Comparison of ENCODE assay signal across 14 mouse cellular contexts in the genomic region with DNA sequence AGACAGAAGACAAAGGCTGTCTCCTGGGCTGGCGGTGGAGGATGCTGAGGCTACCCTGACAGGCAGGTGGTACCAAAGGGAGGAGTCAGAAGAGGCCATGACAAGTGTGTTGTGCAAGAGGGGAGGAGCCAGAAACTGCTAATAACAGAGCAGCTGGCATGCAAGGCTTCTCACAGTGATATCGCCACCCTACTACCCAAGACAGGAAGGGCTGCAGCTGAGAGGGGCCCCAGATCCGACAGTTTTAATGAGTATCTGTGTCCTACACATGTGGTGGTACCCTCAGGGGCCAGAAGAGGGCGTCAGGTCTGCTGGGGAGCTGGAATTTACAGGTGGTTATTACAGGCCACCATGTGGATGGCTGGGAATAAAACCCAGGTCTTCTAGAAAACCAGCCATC. TPM values are rescaled to one million over a fixed set of nuclear protein-coding genes. Genes with fewer than 3 reads are reported as not detected.
DNase-seq lines count a peak whose midpoint lies in the region; ATAC-seq and TF ChIP-seq lines count a peak whose summit lies in the region.
"Had no signal": no experiment of that assay in that cellular context is flagged by ENCODE, and none has a peak within 500 bp of the region (broad histone marks: within the 10 kb centered on the region; RNA-seq: fewer than 3 reads in every experiment).

No protein-coding gene starts in this region.

- H3K4me1 ChIP-seq in cerebellum, adult 2 months (ENCODE audit: control insufficient read depth, insufficient read depth, low read length) = peaks cover 15% of the 10 kb centered on the region
- peaks cover 29% of the 10 kb centered on the region for H3K4me1 ChIP-seq in midbrain, embryonic 12.5 days
- peaks cover 4% of the 10 kb centered on the region for H3K4me1 ChIP-seq in midbrain, embryonic 14.5 days (ENCODE audit: control insufficient read depth, insufficient read depth, low read length)
- H3K4me1 ChIP-seq in liver, embryonic 13.5 days (replicated peaks) = peaks cover 63% of the 10 kb centered on the region
- H3K4me1 ChIP-seq in stomach, postnatal 0 days (replicated peaks; ENCODE audit: control insufficient read depth, insufficient read depth) = peaks cover 9% of the 10 kb centered on the region

- no peak for DNase-seq in cerebellum, adult 2 months
- no peak for DNase-seq in cerebellum, adult 9-11 months
- no peak for DNase-seq in midbrain, embryonic 14.5 days
- DNase-seq in liver, embryonic 13.5 days = peak; percentile 58
- DNase-seq in stomach, postnatal 0 days (ENCODE audit: low spot score) = no peak
- DNase-seq in urinary bladder, postnatal 14 days (ENCODE audit: low spot score) = no peak
- no peak for DNase-seq in urinary bladder, postnatal 36 days (ENCODE audit: low spot score in 2 of 2)
- DNase-seq: cerebellum, postnatal 36 days; kidney, adult 9 months; thymus, postnatal 14 days had no signal

- no peak for TF ChIP-seq EP300 in stomach, postnatal 0 days (optimal IDR thresholded peaks at IDR 0.05)

- no peaks in the 10 kb centered on the region for H3K9me3 ChIP-seq in midbrain, embryonic 12.5 days
- no peaks in the 10 kb centered on the region for H3K9me3 ChIP-seq in midbrain, embryonic 14.5 days (ENCODE audit: control insufficient read depth, low read length)
- H3K9me3 ChIP-seq in liver, embryonic 13.5 days (replicated peaks) = no peaks in the 10 kb centered on the region
- H3K9me3 ChIP-seq in stomach, postnatal 0 days (ENCODE audit: control insufficient read depth, low read length) = no peaks in the 10 kb centered on the region
- H3K9me3 ChIP-seq: midbrain, embryonic 15.5 days had no signal

- TF ChIP-seq CTCF in cerebellum, adult 2 months (IDR thresholded peaks at IDR 0.05; ENCODE audit: borderline replicate concordance, insufficient read depth, low read depth, low read length) = 0 out of 2 replicates have a peak, but pooled peaks have one; percentile 8
- TF ChIP-seq CTCF in stomach, postnatal 0 days (IDR thresholded peaks at IDR 0.05; ENCODE audit: low read depth) = peak; percentile 42

- H3K4me2 ChIP-seq in midbrain, embryonic 12.5 days (replicated peaks) = no peak overlapping the region
- no peak overlapping the region for H3K4me2 ChIP-seq in midbrain, embryonic 14.5 days (ENCODE audit: low read length)
- H3K4me2 ChIP-seq in liver, embryonic 13.5 days = no peak overlapping the region
- no peak overlapping the region for H3K4me2 ChIP-seq in stomach, postnatal 0 days (replicated peaks; ENCODE audit: low read depth)
- H3K4me2 ChIP-seq: heart, embryonic 11.5 days; midbrain, embryonic 15.5 days had no signal

- no peak for ATAC-seq in midbrain, embryonic 12.5 days (ENCODE audit: low FRiP score, low read depth)
- ATAC-seq in midbrain, embryonic 14.5 days (ENCODE audit: low FRiP score, low TSS enrichment) = no peak
- ATAC-seq in liver, embryonic 13.5 days (ENCODE audit: low read depth) = peak; percentile 80
- ATAC-seq in stomach, postnatal 0 days (ENCODE audit: low FRiP score, low TSS enrichment) = no peak
- ATAC-seq: activated CD4-positive, CD25-positive, alpha-beta regulatory T cell, adult 4 months; midbrain, embryonic 15.5 days had no signal

- WGBS in cerebellum, adult 2 months = 55% methylated on average over 4 of the region's 4 CpGs
- WGBS in midbrain, embryonic 12.5 days = 44% methylated on average over 4 of the region's 4 CpGs
- WGBS in midbrain, embryonic 14.5 days = 51% methylated on average over 4 of the region's 4 CpGs
- WGBS in liver, embryonic 13.5 days (ENCODE audit: insufficient replicate concordance) = 24% methylated on average over 4 of the region's 4 CpGs
- 62% methylated on average over 4 of the region's 4 CpGs for WGBS in stomach, postnatal 0 days

- no peaks in the 10 kb centered on the region for H3K36me3 ChIP-seq in midbrain, embryonic 12.5 days
- H3K36me3 ChIP-seq in midbrain, embryonic 14.5 days (ENCODE audit: control insufficient read depth, insufficient read depth, low read length) = no peaks in the 10 kb centered on the region
- no peaks in the 10 kb centered on the region for H3K36me3 ChIP-seq in liver, embryonic 13.5 days
- H3K36me3 ChIP-seq in stomach, postnatal 0 days (ENCODE audit: control insufficient read depth, insufficient read depth, low read length) = no peaks in the 10 kb centered on the region
- H3K36me3 ChIP-seq: midbrain, embryonic 15.5 days had no signal

- H3K4me3 ChIP-seq in cerebellum, adult 2 months (replicated peaks; ENCODE audit: insufficient read depth, low read depth, low read length) = no peak overlapping the region
- H3K4me3 ChIP-seq in midbrain, embryonic 12.5 days = no peak overlapping the region
- no peak overlapping the region for H3K4me3 ChIP-seq in midbrain, embryonic 14.5 days (replicated peaks; ENCODE audit: low read depth, low read length)
- H3K4me3 ChIP-seq in liver, embryonic 13.5 days (replicated peaks) = no peak overlapping the region
- H3K4me3 ChIP-seq in stomach, postnatal 0 days (ENCODE audit: low read depth, low read length) = no peak overlapping the region
- H3K4me3 ChIP-seq: midbrain, embryonic 15.5 days had no signal

- no peaks in the 10 kb centered on the region for H3K27me3 ChIP-seq in cerebellum, adult 2 months (ENCODE audit: control insufficient read depth, insufficient read depth, low read length)
- H3K27me3 ChIP-seq in midbrain, embryonic 12.5 days = no peaks in the 10 kb centered on the region
- no peaks in the 10 kb centered on the region for H3K27me3 ChIP-seq in midbrain, embryonic 14.5 days (ENCODE audit: control insufficient read depth, insufficient read depth, low read length)
- H3K27me3 ChIP-seq in liver, embryonic 13.5 days = peaks cover 6% of the 10 kb centered on the region
- H3K27me3 ChIP-seq in stomach, postnatal 0 days (ENCODE audit: control insufficient read depth, insufficient read depth, low read length) = no peaks in the 10 kb centered on the region
- H3K27me3 ChIP-seq: midbrain, embryonic 15.5 days had no signal

- no peak for TF ChIP-seq POLR2A in cerebellum, adult 2 months (IDR thresholded peaks at IDR 0.05; ENCODE audit: borderline replicate concordance, insufficient read depth, low read length)

- no peak overlapping the region for H3K27ac ChIP-seq in cerebellum, adult 2 months (ENCODE audit: insufficient read depth, low read length)
- 0 out of 2 replicates have a peak overlapping the region, but pooled peaks have one; percentile 7 for H3K27ac ChIP-seq in midbrain, embryonic 12.5 days (replicated peaks)
- H3K27ac ChIP-seq in midbrain, embryonic 14.5 days (replicated peaks; ENCODE audit: low read depth, low read length) = no peak overlapping the region
- no peak overlapping the region for H3K27ac ChIP-seq in liver, embryonic 13.5 days
- no peak overlapping the region for H3K27ac ChIP-seq in stomach, postnatal 0 days (replicated peaks)
- H3K27ac ChIP-seq: midbrain, embryonic 15.5 days had no signal

- no peak overlapping the region for H3K9ac ChIP-seq in midbrain, embryonic 12.5 days (replicated peaks)
- no peak overlapping the region for H3K9ac ChIP-seq in midbrain, embryonic 14.5 days (replicated peaks; ENCODE audit: low read length)
- H3K9ac ChIP-seq in liver, embryonic 13.5 days = no peak overlapping the region
- no peak overlapping the region for H3K9ac ChIP-seq in stomach, postnatal 0 days (ENCODE audit: low read length)
- H3K9ac ChIP-seq: midbrain, embryonic 15.5 days had no signal

RNA-seq across cellular contexts. Expression of a gene that starts 7.3 kb away (rescaled TPM):
- 176 and 177 TPM in 2 replicates for polyA plus RNA-seq in cerebellum, adult 2 months (2012; rRNA removed)
- polyA plus RNA-seq in midbrain, embryonic 12.5 days (2016; fragmentation: Nextera tagmentation; extraction: Ambion mirVana) = 39.4 and 40.5 TPM in 2 replicates
- polyA plus RNA-seq in midbrain, embryonic 14.5 days (2014; fragmentation: Nextera tagmentation; extraction: Ambion mirVana) = 47.8 and 54.6 TPM in 2 replicates
- polyA plus RNA-seq in liver, embryonic 13.5 days (2015; fragmentation: Nextera tagmentation; extraction: Ambion mirVana) = 5.9 and 6.7 TPM in 2 replicates
- 18.6 and 18.7 TPM in 2 replicates for polyA plus RNA-seq in stomach, postnatal 0 days (2015; fragmentation: Nextera tagmentation; extraction: Ambion mirVana)

RNA-seq across cellular contexts. Expression of a gene that starts 36.4 kb away (rescaled TPM):
- 1.5 and 2.5 TPM in 2 replicates for polyA plus RNA-seq in cerebellum, adult 2 months (2012; rRNA removed)
- polyA plus RNA-seq in midbrain, embryonic 12.5 days (2016; fragmentation: Nextera tagmentation; extraction: Ambion mirVana) = 0.47 TPM in 1 of 2 replicates, not detected in the other
- 2.0 and 3.3 TPM in 2 replicates for polyA plus RNA-seq in midbrain, embryonic 14.5 days (2014; fragmentation: Nextera tagmentation; extraction: Ambion mirVana)
- not detected in 2 replicates for polyA plus RNA-seq in liver, embryonic 13.5 days (2015; fragmentation: Nextera tagmentation; extraction: Ambion mirVana)
- 2.2 TPM in 2 replicates for polyA plus RNA-seq in stomach, postnatal 0 days (2015; fragmentation: Nextera tagmentation; extraction: Ambion mirVana)
- polyA plus RNA-seq: activated CD4-positive, CD25-positive, alpha-beta regulatory T cell, adult 4 months had no signal

RNA-seq across cellular contexts. Expression of a gene that starts 46.6 kb away (rescaled TPM):
- polyA plus RNA-seq in cerebellum, adult 2 months (2012; rRNA removed) = 6.5 and 10.0 TPM in 2 replicates
- polyA plus RNA-seq in midbrain, embryonic 12.5 days (2016; fragmentation: Nextera tagmentation; extraction: Ambion mirVana) = 2.7 and 4.1 TPM in 2 replicates
- 1.6 and 2.1 TPM in 2 replicates for polyA plus RNA-seq in midbrain, embryonic 14.5 days (2014; fragmentation: Nextera tagmentation; extraction: Ambion mirVana)
- 15.5 and 18.6 TPM in 2 replicates for polyA plus RNA-seq in liver, embryonic 13.5 days (2015; fragmentation: Nextera tagmentation; extraction: Ambion mirVana)
- 7.3 and 8.6 TPM in 2 replicates for polyA plus RNA-seq in stomach, postnatal 0 days (2015; fragmentation: Nextera tagmentation; extraction: Ambion mirVana)
- polyA plus RNA-seq: activated CD4-positive, CD25-positive, alpha-beta regulatory T cell, adult 4 months had no signal
